Mouse (Mus musculus) T-cell, adult 2 months (primary cell): Measurements from ENCODE around the gene Prr7.

Source experiments
- DNase-seq: peaks from one replicate; pipeline ENCODE4 v3.0.0; 2022; ENCODE audit warnings: low spot score

Gene Prr7

DNA sequence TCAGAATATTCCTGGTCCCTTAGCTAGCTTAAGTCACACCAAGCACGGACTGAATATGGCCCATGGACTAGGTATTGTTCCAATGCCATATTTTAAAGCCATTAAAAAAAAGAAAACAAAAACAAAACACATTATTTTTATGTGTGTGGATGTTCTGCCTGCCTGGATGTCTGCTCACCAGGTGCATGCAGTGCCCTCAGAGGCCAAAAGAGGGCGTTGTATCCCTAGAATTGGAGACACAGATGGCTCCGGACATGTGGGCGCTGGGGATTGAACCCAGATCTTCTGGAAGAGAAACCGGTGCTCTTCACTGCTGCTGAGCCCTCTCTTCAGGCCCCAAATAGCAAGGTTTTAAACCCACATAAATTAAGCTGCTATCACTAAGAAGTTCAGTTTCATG lies 14.0 kb downstream of the Prr7 start:
- DNase-seq = no peak

GRCm38 (mm10) chr13:55479008-55479407 lies 14.9 kb downstream of the Prr7 start:
- DNase-seq = no peak

DNA sequence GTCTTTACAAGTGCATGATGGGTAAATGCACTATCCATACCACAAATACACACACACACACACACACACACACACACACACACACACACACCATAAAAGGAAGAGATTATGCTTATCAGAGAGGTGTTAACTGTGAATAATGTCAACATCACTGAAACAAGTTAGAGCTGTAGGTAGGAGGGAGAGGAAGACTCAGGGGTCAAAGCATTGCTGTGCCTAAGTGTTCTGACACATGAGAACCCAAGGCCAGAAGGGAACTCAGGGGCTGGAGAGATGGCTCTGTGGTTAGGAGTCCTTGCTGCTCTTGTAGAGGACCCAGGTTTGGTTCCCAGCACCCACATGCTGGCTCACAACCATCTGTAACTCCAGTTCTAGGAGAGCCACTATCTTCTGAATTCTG lies 15.9 kb downstream of the Prr7 start:
- DNase-seq = no peak

GRCm38 (mm10) chr13:55482542-55482941 lies 18.5 kb downstream of the Prr7 start:
- no peak for DNase-seq

- no peak for DNase-seq
Observed at GRCm38 (mm10) chr13:55483071-55483470, 19.0 kb downstream of the Prr7 start.

GRCm38 (mm10) chr13:55483593-55483992 lies 19.5 kb downstream of the Prr7 start:
- DNase-seq = no peak

- DNase-seq = no peak
Observed at GRCm38 (mm10) chr13:55484520-55485088, 20.5 kb downstream of the Prr7 start.

- DNase-seq = no peak
Observed at GRCm38 (mm10) chr13:55486029-55486794, 22.1 kb downstream of the Prr7 start.

DNA sequence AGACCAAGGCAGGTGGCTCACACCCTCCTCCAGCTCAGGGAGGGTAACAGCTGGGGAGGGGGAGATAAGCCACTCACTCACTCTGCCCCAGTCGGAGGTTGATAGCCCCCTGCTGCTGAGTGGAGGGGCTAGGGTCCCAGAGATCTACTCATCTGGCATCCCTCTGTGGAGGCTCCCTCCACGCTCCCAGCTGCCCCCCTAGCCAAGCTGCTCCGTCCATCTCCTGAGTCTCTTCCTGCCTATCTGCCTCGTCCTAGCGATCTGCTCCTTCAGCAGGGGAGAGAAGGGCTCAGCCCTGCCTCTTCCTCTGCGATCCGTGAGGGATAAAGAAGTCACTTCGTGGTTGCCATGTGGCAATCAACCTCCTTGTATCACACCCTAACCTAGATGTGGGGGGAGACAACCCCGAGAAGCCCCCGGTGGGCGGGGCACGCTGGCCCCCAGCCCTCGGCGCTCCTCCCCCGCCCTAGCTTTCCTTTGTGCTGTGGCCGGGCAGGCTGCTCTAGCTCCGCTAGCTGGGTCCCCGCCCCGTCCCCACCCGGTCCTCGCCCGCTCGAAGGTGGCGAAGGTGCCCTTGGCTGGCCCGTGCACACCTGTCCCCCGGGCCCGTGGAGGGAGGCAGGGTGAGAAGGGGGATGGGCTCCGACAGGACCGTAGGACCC lies 23.0 kb downstream of the Prr7 start:
- no peak for DNase-seq

- no peak for DNase-seq
Observed at GRCm38 (mm10) chr13:55487578-55488498, 23.8 kb downstream of the Prr7 start, which contains the start of gene Dbn1. TSS of gene Dbn1 (minus strand) at chr13:55488111.

GRCm38 (mm10) chr13:55494257-55494656 lies 30.2 kb downstream of the Prr7 start:
- no peak for DNase-seq

DNA sequence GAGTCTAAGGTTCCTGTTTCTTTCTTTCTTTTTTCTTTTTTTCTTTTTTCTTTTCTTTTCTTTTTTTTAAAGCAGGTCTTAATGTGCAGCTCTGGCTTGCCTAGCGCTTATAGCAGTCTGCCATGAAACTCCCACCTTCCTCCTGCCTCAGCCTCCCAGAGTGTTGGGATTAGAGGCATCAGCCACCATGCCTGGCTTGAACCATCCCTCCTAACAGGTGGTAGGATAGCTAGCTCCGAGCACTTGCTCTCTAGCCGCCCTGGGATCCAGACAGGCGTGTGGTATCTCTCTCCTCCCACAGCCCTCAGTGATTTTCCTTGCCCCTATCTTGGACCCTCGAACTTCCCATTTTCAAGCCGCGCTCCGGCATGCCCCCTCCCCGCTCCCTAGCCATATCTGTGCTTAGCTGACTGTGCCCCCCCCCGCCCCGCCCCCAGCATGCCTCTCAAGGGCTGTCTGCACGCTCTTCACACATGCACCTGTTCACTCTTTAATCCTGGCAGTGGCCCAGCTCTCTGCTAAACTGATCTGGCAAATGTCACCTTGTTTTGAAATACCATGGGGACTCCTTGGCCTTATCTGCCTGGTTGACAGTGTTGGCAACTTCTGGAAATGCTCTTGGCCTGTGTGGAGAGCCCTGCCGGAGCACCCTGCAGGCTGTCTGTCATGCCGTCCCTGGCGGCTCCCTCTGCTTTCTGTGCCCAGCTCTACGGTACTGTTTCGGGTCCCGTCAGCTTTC lies 31.0 kb downstream of the Prr7 start:
- DNase-seq = no peak

DNA sequence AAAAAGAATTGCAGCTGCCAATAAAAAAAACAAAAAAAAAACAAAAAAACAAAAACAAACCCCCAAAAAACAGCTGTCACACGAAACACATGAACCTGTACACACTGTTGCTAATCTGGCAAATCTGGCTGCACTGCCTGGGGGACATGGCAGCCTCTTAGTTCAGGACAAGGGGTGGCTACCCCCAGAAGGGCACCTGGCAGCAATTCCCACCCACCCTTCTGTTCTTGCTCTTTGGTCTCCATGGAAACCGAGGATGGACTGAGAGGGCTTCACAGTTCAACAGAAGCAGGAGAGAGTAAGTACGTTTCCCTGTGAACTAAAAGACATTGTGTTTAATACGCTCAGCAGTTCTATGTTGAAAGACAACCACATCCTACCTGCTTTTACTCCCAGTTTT lies 31.6 kb downstream of the Prr7 start:
- no peak for DNase-seq

GRCm38 (mm10) chr13:55496661-55497060 lies 32.6 kb downstream of the Prr7 start:
- no peak for DNase-seq

DNA sequence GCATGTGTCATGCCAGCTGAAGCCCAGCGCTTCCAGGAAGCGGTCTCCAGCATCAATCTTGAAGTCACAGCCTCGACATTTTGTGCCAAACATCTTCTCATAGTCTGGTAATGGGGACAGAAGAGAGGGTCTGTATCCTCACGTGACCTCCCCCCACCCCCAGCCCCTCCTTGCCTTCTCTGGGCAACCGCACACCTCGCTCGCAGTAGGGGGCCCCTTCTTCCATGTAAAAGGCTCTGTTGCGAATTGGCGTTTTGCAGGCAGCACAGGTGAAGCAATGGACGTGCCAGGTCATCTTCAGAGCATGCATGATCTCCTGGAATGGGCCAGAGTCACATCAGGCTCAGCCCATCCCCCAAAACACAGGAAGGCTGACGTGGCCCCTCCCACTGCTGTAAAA lies 34.8 kb downstream of the Prr7 start:
- DNase-seq = no peak

- DNase-seq = no peak
Observed at GRCm38 (mm10) chr13:55500575-55500974, 36.5 kb downstream of the Prr7 start.

DNA sequence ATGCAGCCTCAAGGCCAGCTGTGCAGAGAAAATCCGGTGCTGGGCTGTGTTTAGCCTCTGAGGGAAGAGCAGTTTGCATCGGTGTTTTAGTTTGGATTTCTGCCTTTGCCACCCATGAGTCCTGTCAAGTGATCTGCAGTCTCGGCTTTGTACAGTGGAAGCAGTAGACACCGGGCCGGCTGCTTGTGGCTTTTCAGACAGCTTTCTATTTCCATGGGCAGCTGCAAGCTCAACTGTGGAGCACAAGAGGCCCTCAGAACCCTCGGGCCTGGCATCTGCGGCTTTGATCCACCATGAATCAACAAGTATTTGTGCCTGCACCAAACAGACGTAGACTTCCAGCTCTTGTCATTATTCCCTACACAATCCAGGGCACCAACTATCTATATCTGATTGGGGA lies 38.3 kb downstream of the Prr7 start:
- DNase-seq = no peak

GRCm38 (mm10) chr13:55504390-55504789 lies 40.3 kb downstream of the Prr7 start:
- DNase-seq = no peak

- no peak for DNase-seq
Observed at GRCm38 (mm10) chr13:55505810-55506209, 41.7 kb downstream of the Prr7 start.

GRCm38 (mm10) chr13:55506697-55507096 lies 42.6 kb downstream of the Prr7 start:
- DNase-seq = no peak

GRCm38 (mm10) chr13:55507877-55508276 lies 43.8 kb downstream of the Prr7 start:
- no peak for DNase-seq

DNA sequence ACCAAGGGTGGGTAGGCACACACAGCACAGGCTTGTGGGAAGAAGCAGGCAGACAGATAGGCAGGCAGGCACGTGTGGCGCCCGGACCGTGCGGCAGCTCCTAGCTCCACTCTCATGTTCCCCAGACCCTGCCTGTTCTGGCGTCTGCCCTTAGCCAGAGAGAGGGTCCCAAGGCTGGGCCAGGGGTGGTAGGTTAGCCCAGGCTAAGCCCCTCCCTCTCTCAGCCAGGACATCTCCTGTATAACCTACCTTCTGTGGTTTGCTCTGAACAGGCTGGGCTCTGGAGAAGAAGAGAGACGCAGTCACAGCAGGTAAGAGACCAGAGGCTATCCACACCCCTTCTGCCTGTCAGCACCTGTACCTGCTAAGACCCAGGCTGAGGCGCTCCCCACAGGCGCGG lies 44.5 kb downstream of the Prr7 start:
- DNase-seq = no peak
